Mouse (Mus musculus): ENCODE data around the gene Afdn. TPM values are rescaled to one million over a fixed set of nuclear protein-coding genes. Genes with fewer than 3 reads are reported as not detected.
"Not testable (repeated sequence)": the region's sequence is repeated elsewhere in the genome, so short reads cannot be mapped to it uniquely, and the experiment has no call there.

The Afdn gene
- polyA plus RNA-seq, 1 experiment from 2014 or later, result 59.7 TPM

DNA sequence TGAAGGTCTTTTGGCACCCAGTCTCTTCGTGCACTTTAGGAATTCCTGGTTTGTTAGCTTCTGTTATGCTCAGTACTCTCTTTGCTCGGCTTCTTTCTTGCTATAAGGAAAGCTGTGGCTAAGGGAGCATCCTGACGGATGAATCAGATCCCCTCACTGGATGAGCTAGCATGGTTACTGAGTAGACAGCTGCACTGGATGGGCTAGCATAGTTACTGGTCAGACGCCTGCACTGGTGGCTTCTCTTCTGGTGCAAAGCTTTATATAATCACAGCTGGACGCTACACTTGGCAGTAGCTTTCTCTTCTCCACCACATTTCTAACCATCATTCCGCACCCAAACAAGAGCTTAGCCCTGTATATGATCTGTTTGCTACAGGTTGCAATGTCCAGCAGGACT lies 5.4 kb upstream of the Afdn start:
- H3K4me1 ChIP-seq (ENCODE audit: control insufficient read depth, insufficient read depth, low read length), result peaks cover 8% of the 10 kb centered on the region; the same call in 1 of the 2 replicates
- H3K9me3 ChIP-seq (replicated peaks; ENCODE audit: control insufficient read depth, low read length), result no peaks in the 10 kb centered on the region
- no peaks in the 10 kb centered on the region for H3K27me3 ChIP-seq (ENCODE audit: control insufficient read depth, insufficient read depth, low read length)
- no peak overlapping the region for H3K27ac ChIP-seq (ENCODE audit: low read length)
- no peak overlapping the region for H3K9ac ChIP-seq (ENCODE audit: low read length)
- H3K4me3 ChIP-seq (replicated peaks; ENCODE audit: low read length), result no peak overlapping the region
- 58% methylated on average over 6 of the region's 6 CpGs for WGBS
- no peak for ATAC-seq (ENCODE audit: insufficient read depth, low FRiP score)
- H3K36me3 ChIP-seq (ENCODE audit: control insufficient read depth, insufficient read depth, low read length), result no peaks in the 10 kb centered on the region
- no peak overlapping the region for H3K4me2 ChIP-seq (ENCODE audit: low read depth, low read length)

- ATAC-seq (ENCODE audit: insufficient read depth, low FRiP score), result no peak
- Histone ChIP-seq H3K4me3 (replicated peaks; ENCODE audit: low read length) (peak overlapping the region; percentile 85), H3K9ac (ENCODE audit: low read length) (peak overlapping the region; percentile 92; the same call in 1 of the 2 replicates), H3K4me1 (ENCODE audit: control insufficient read depth, insufficient read depth, low read length) (peaks cover 8% of the 10 kb centered on the region; the same call in 1 of the 2 replicates), H3K4me2 (ENCODE audit: low read depth, low read length) (peak overlapping the region; percentile 96), H3K36me3 (ENCODE audit: control insufficient read depth, insufficient read depth, low read length) (no peaks in the 10 kb centered on the region), H3K27me3 (ENCODE audit: control insufficient read depth, insufficient read depth, low read length) (no peaks in the 10 kb centered on the region), H3K9me3 (replicated peaks; ENCODE audit: control insufficient read depth, low read length) (no peaks in the 10 kb centered on the region), H3K27ac (ENCODE audit: low read length) (peak overlapping the region; percentile 88)
- 62% methylated on average over 7 of the region's 7 CpGs for WGBS
Measured at GRCm38 (mm10) chr17:13758586-13758985, 1.8 kb upstream of the Afdn start.

GRCm38 (mm10) chr17:13759156-13759852 lies 1.0 kb upstream of the Afdn start:
- Histone ChIP-seq H3K4me1 (ENCODE audit: control insufficient read depth, insufficient read depth, low read length) (peaks cover 8% of the 10 kb centered on the region; the same call in 1 of the 2 replicates), H3K9me3 (replicated peaks; ENCODE audit: control insufficient read depth, low read length) (no peaks in the 10 kb centered on the region), H3K4me3 (replicated peaks; ENCODE audit: low read length) (peak overlapping the region; percentile 85), H3K27ac (ENCODE audit: low read length) (peak overlapping the region; percentile 88), H3K36me3 (ENCODE audit: control insufficient read depth, insufficient read depth, low read length) (no peaks in the 10 kb centered on the region), H3K4me2 (ENCODE audit: low read depth, low read length) (peak overlapping the region; percentile 96), H3K27me3 (ENCODE audit: control insufficient read depth, insufficient read depth, low read length) (no peaks in the 10 kb centered on the region), H3K9ac (ENCODE audit: low read length) (peak overlapping the region; percentile 92)
- WGBS, result 16% methylated on average over 13 of the region's 13 CpGs
- ATAC-seq (ENCODE audit: insufficient read depth, low FRiP score), result no peak

- WGBS, result 0% methylated on average over 45 of the region's 72 CpGs
- H3K9me3 ChIP-seq (replicated peaks; ENCODE audit: control insufficient read depth, low read length), result no peaks in the 10 kb centered on the region
- peak overlapping the region; percentile 96 for H3K4me2 ChIP-seq (ENCODE audit: low read depth, low read length)
- ATAC-seq (ENCODE audit: insufficient read depth, low FRiP score), result peak; percentile 15
- peak overlapping the region; percentile 92 for H3K9ac ChIP-seq (ENCODE audit: low read length)
- H3K36me3 ChIP-seq (ENCODE audit: control insufficient read depth, insufficient read depth, low read length), result no peaks in the 10 kb centered on the region
- H3K4me3 ChIP-seq (replicated peaks; ENCODE audit: low read length), result peak overlapping the region; percentile 85
- peaks cover 8% of the 10 kb centered on the region; the same call in 1 of the 2 replicates for H3K4me1 ChIP-seq (ENCODE audit: control insufficient read depth, insufficient read depth, low read length)
- no peaks in the 10 kb centered on the region for H3K27me3 ChIP-seq (ENCODE audit: control insufficient read depth, insufficient read depth, low read length)
- peak overlapping the region; percentile 88 for H3K27ac ChIP-seq (ENCODE audit: low read length)
Measured at GRCm38 (mm10) chr17:13760675-13761178, 388 bp downstream of the Afdn start.

DNA sequence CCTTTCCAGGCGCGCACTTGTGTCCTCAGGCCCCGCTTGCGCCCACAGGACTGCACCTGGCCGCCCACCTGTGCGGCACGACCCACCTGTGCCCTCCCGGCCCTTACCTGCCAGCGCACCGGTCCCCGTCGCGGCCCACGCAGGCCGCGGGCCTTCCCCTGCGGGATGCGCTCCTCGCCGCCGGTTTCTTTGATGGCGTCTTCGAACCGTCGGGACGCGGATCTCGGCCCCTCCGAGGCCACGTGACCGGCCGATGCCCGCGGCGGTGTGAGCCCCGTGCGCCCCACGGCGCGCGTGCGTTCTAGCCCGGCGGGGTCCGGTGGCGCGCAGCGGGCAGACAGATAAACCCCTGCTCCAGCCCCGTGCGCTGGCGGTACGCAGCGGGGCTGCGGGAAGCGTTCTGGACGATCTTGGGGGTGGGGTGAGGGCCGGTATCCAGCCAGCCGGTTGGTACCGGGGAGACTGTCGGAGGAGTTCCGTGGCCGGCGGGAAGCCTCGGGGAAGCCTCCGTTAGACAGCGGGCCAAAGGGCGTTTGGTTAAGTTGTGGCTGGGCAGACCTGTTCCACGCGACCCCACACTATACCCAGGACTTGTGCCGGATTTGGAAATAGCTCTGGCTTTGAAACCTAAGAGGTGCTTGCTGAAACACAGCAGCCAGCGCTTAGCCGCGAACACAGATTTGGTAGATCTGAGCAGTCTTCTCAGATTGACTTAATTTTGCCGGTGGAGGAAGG lies 1.0 kb downstream of the Afdn start, which contains the start of gene Tcte2:
Gene Tcte2 (minus strand): TSS at position 647 of the 735 bp plus-strand sequence.
- Histone ChIP-seq H3K4me1 (ENCODE audit: control insufficient read depth, insufficient read depth, low read length) (peaks cover 8% of the 10 kb centered on the region; the same call in 1 of the 2 replicates), H3K27ac (ENCODE audit: low read length) (peak within 1 kb of the TSS; percentile 88), H3K9me3 (replicated peaks; ENCODE audit: control insufficient read depth, low read length) (no peaks in the 10 kb centered on the region), H3K27me3 (ENCODE audit: control insufficient read depth, insufficient read depth, low read length) (no peaks in the 10 kb centered on the region), H3K36me3 (ENCODE audit: control insufficient read depth, insufficient read depth, low read length) (no peaks in the 10 kb centered on the region), H3K4me3 (replicated peaks; ENCODE audit: low read length) (peak within 1 kb of the TSS; percentile 85), H3K9ac (ENCODE audit: low read length) (peak within 1 kb of the TSS; percentile 92), H3K4me2 (ENCODE audit: low read depth, low read length) (peak within 1 kb of the TSS; percentile 96)
- 0 out of 2 replicates have a peak, but pooled peaks have one; percentile 17 for ATAC-seq (ENCODE audit: insufficient read depth, low FRiP score)
- WGBS, result under 1% methylated on average over 74 of the region's 74 CpGs

DNA sequence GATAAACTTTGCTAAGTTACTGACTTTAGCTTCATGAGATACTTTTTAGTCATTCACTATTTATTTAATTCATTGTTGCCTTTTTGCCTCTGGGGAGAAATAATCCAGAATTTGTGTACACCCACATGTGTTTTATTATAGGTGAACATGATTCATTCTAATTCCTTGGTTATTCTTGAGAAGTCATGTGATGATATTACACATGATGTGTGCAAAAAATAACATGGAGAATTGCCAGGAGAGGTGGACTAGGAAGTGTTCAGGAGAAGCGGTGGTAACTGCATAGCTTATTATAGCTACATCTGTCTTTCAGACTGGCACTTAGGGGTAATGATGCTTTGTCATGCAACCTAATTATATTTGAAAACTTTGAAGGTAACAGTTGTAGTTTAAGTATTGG lies 3.5 kb downstream of the Afdn start:
- Histone ChIP-seq H3K36me3 (ENCODE audit: control insufficient read depth, insufficient read depth, low read length) (no peaks in the 10 kb centered on the region), H3K27me3 (ENCODE audit: control insufficient read depth, insufficient read depth, low read length) (no peaks in the 10 kb centered on the region), H3K4me2 (ENCODE audit: low read depth, low read length) (no peak overlapping the region), H3K4me1 (ENCODE audit: control insufficient read depth, insufficient read depth, low read length) (peaks cover 5% of the 10 kb centered on the region; the same call in 1 of the 2 replicates), H3K9me3 (replicated peaks; ENCODE audit: control insufficient read depth, low read length) (no peaks in the 10 kb centered on the region), H3K4me3 (replicated peaks; ENCODE audit: low read length) (no peak overlapping the region), H3K9ac (ENCODE audit: low read length) (no peak overlapping the region), H3K27ac (ENCODE audit: low read length) (no peak overlapping the region)
- WGBS, result 51% methylated on average over 1 of the region's 1 CpGs
- no peak for ATAC-seq (ENCODE audit: insufficient read depth, low FRiP score)

DNA sequence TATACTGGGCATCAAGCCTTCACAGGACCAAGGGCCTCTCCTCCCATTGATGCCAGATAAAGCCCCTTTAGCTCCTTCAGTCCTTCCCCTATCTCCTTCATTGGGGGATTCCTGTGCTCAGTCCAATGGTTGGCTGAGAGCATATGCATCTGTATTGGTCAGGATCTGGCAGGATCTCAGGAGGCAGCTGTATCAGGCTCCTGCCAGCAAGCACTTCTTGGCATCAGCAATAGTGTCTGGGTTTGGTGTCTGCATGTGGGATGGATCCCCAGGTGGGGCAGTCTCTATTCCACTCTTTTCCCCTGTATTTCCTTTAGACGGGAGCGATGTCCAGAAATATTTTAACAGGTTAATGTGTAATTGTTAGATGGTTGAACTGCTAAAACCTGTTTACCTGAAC lies 4.6 kb downstream of the Afdn start:
- H3K9ac ChIP-seq (ENCODE audit: low read length); H3K4me3 ChIP-seq (replicated peaks; ENCODE audit: low read length); H3K4me2 ChIP-seq (ENCODE audit: low read depth, low read length); H3K27me3 ChIP-seq (ENCODE audit: control insufficient read depth, insufficient read depth, low read length); H3K27ac ChIP-seq (ENCODE audit: low read length); H3K36me3 ChIP-seq (ENCODE audit: control insufficient read depth, insufficient read depth, low read length); ATAC-seq (ENCODE audit: insufficient read depth, low FRiP score); H3K4me1 ChIP-seq (ENCODE audit: control insufficient read depth, insufficient read depth, low read length); H3K9me3 ChIP-seq (replicated peaks; ENCODE audit: control insufficient read depth, low read length): not testable (repeated sequence)
- 71% methylated on average over 2 of the region's 2 CpGs for WGBS

DNA sequence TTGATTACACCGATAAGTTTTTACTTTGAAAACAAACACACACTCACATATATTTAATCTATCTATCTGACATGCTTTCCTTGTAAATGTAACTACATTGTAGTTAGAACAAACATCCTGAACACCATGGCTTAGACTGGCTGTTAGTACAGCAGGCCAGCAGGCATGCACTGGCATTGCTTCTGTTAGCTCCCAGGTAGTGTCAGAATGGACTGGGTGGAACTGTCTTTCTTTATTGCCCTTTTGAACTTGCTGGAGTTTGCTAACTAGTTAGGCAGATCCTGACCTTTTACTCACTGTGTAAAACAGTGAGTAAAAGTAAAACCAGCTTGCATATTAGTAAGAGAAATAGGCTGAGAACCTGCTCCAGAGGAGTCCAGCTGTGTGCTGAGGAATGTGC lies 8.2 kb downstream of the Afdn start:
- whole genome bisulfite sequencing, result 61% methylated on average over 1 of the region's 1 CpGs
- Histone ChIP-seq H3K27me3 (ENCODE audit: control insufficient read depth, insufficient read depth, low read length) (no peaks in the 10 kb centered on the region), H3K4me2 (ENCODE audit: low read depth, low read length) (no peak overlapping the region), H3K4me3 (replicated peaks; ENCODE audit: low read length) (no peak overlapping the region), H3K4me1 (ENCODE audit: control insufficient read depth, insufficient read depth, low read length) (0 out of 2 replicates have a peak, but pooled peaks cover 3% of the 10 kb centered on the region), H3K9ac (ENCODE audit: low read length) (no peak overlapping the region), H3K9me3 (replicated peaks; ENCODE audit: control insufficient read depth, low read length) (no peaks in the 10 kb centered on the region), H3K27ac (ENCODE audit: low read length) (peak overlapping the region; percentile 2), H3K36me3 (ENCODE audit: control insufficient read depth, insufficient read depth, low read length) (no peaks in the 10 kb centered on the region)
- no peak for ATAC-seq (ENCODE audit: insufficient read depth, low FRiP score)

- 94% methylated on average over 3 of the region's 3 CpGs for WGBS
- 0 out of 2 replicates have a peak, but pooled peaks cover 3% of the 10 kb centered on the region for H3K4me1 ChIP-seq (ENCODE audit: control insufficient read depth, insufficient read depth, low read length)
- no peaks in the 10 kb centered on the region for H3K36me3 ChIP-seq (ENCODE audit: control insufficient read depth, insufficient read depth, low read length)
- H3K9ac ChIP-seq (ENCODE audit: low read length), result no peak overlapping the region
- ATAC-seq (ENCODE audit: insufficient read depth, low FRiP score), result no peak
- no peak overlapping the region for H3K27ac ChIP-seq (ENCODE audit: low read length)
- no peak overlapping the region for H3K4me2 ChIP-seq (ENCODE audit: low read depth, low read length)
- no peaks in the 10 kb centered on the region for H3K9me3 ChIP-seq (replicated peaks; ENCODE audit: control insufficient read depth, low read length)
- no peaks in the 10 kb centered on the region for H3K27me3 ChIP-seq (ENCODE audit: control insufficient read depth, insufficient read depth, low read length)
- H3K4me3 ChIP-seq (replicated peaks; ENCODE audit: low read length), result no peak overlapping the region
Measured at GRCm38 (mm10) chr17:13769256-13769655, 8.9 kb downstream of the Afdn start.
